Mouse (Mus musculus): ENCODE measurements around the gene Fam98b.

- TF ChIP-seq CTCF (IDR thresholded peaks at IDR 0.05; ENCODE audit: control insufficient read depth, insufficient read depth, insufficient replicate concordance, low read depth, low read length) (no peak), POLR2A (IDR thresholded peaks at IDR 0.05; ENCODE audit: control insufficient read depth, low read depth, low read length) (no peak)
Observed at GRCm38 (mm10) chr2:117222651-117223050, 26.9 kb upstream of the Fam98b start.
